Mouse (Mus musculus): ENCODE data around the gene Elmo1.
"Not testable (repeated sequence)": the region's sequence is repeated elsewhere in the genome, so short reads cannot be mapped to it uniquely, and the experiment has no call there.

Elmo1 gene

DNA sequence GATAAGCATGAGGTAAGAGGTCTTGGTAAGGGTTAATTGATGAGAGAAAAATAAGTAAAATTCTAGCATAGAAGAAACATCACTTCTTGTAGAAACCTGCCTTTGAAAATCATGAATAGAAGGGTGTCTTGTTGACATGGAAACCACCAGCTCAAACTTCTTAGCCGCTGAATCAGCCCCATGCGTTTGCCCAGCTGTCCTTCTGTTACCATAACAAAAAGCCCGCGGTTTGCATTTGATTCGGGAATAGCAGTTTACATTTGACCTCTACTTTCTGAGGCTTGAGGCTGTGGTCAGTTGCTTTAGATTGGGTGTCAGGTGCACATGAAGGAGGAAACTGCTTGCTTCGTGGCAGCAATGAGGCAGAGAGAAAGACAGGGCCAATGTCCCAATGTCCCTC is 509.9 kb downstream of the Elmo1 start:
- peak; percentile 41 for DNase-seq (ENCODE audit: low read depth, low spot score)

DNA sequence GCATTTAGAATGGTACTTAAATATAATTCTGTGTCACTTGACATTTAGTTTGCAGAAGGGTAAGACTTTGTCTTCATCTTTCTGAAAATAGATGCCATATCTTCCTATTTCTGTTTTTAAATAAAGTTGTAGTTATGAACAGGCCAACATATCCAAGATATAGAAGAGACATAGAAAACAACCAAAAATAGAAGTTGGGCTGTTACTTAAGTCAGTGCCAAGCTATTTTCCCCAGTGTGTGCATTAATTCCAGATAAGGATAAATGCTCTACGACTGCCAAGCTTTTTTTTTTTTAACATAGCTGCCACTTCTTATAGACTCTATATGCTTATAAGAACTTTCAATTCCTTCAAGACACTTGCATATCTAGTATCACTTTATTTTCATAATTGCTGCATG is 511.0 kb downstream of the Elmo1 start:
- no peak for DNase-seq (ENCODE audit: low read depth, low spot score)

DNA sequence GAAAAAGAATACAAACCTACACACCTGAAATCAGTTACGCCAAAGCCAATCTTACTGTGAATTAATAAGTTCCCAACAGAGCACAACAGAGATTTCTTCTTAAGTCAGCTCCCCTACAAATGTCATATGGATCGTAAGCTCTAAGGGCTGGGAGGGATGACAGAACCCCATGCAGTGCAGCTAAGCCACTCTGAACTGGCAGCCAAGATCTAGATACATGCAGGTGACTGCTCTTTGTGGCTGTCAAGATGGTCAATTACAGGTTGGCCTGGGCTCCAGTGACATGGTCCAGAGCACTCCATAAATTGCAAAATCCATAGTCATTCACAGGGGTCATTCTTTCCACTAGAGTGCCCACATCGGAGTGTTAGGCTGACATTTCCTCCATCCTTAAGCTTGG is 516.5 kb downstream of the Elmo1 start:
- no peak for DNase-seq (ENCODE audit: low read depth, low spot score)

DNA sequence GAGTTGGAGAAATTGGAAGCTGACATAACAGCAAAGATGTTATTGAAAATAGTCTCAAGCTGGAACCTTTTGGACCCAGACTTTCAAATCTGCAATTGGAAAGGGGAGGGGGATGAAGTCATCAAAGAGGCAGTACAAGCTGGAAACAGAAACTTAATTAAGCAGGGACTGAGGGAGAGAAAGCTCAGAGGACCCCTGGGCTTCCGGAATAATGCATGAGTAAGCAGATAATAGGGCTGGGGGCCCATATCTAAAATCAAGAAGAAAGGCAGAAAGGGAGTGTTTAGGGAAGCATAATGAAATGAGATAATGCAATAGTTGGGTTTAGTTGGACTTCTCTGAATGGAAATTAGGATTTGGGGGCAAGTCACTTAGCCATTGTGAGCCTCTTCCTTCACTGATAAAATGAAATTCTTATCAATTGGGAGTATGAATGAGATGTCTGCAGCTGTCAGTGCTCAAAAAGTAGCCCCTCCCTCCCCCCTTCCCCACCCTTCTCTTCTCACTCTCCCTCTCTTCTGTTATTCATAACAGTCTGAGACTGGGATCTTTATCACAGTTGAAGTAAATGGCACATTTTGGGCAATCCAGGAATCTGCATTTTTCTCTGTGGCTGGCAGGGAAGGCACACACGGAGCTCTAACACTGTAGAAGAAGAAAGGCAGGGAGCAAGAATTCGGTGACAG is 518.8 kb downstream of the Elmo1 start:
- no peak for DNase-seq (ENCODE audit: low read depth, low spot score)

DNA sequence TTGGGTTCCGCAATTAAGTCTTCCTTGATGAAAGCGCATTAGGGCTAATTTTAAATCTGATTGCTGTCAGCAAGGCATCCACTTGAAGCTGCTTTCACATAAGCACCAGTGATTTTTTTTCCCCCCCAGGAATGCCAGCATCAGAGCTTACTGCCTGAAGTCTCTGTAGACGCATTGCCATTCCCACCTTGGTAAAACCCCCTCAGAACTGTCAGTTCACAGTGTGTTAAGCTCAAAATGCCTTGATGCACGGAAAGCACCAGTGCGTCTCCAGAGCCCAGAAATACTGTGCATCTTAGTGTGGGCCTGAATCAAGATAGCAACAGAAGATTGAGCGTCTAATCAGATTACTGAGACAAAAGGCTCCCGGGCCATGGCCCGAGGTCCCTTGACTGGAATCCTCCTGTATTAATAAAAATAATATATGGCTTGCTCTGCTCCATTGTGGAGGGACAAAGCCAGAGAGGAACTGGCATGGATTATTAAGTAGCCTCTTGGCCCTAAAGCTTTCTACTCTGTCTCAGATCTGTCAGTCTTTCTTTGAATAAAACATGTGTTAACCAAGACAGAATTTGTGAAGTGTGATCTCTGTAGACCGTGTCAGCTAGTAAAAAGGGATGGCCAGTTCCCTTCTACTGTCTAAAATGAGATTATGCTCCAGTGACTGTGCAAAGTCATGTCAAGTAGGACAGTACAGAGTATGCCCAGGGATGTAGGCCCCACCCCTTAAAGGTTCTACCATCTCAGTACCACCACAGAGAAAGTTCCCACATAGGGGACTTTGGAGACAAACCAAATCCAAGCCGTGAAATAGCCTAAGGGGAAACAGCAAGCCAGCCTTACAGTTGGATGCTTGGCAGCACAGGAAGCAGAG is 525.4 kb downstream of the Elmo1 start:
- no peak for DNase-seq (ENCODE audit: low read depth, low spot score)

DNA sequence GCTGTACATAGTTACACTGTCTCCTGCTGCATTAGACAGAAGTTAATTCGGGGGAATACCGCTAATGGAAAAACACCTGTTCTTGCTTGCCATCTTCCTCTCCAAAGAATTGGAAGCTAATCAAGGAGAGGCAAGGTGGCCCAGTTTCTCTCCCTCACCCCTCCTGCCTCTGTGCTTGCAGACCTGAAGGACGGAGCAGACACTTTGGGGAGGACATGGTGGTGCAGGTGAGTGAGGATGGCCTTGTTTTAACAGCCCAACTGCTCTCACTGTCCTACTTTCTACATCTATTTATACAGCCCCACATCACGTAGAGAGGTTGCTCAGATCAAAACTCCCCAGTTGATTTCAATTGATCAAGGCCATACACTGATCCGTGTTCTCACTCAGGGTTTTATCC is 529.5 kb downstream of the Elmo1 start:
- DNase-seq (ENCODE audit: low read depth, low spot score) = no peak

DNA sequence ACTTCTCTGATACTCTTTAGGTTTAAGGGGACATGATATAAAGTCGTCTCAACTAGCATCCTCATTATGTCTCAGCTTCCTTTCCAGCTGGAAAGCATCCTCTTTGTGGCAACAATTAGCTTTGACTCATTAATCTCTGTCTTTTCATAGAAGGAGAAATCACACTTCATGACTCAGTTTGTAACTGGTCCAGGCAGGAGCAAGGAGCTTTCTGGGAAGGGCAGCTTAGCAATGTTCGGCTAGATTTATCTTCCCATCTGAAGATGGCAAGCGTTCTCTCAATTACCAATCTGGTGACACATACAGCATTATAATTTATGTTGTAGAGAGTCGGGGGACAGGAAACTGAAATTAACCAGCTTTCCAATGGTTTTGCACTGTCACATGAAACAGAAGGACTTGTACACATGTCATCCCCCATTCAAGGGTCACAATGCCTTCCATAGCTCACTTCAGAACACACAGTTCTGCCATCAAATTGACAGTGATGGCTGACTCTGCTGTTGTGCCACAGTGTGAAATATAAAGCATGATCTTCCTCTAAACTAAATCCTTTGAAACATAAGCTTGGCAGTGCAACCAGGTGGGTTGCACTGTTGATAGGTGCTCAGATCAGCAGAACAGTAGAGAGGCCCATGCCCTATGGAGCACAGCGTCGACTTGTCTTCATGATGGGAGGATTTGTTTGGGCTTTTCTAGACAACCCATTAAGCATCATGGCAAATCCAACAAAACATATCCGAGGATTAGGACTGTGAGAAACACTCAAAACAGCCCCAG is 532.9 kb downstream of the Elmo1 start:
- DNase-seq (ENCODE audit: low read depth, low spot score) = no peak

DNA sequence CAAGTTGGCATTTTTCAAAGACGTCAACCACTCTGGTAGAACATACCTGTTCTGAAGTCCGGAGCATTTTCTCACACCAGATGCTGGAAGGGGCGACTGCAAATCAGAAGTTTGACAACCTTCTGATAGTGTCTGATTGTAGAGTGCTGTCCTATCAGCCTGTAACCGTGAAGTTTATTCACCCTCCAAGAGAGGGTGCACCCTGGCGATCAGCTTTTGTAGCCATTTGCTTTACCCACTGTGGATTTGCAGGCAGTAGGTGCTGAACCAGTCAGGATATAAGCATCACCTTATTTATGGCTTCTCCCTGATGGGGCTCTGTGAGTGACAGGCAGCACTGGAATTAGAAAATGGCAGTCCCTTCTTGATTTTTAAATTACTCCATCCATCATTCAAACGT is 537.4 kb downstream of the Elmo1 start:
- peak; percentile 60 for DNase-seq (ENCODE audit: low read depth, low spot score)

DNA sequence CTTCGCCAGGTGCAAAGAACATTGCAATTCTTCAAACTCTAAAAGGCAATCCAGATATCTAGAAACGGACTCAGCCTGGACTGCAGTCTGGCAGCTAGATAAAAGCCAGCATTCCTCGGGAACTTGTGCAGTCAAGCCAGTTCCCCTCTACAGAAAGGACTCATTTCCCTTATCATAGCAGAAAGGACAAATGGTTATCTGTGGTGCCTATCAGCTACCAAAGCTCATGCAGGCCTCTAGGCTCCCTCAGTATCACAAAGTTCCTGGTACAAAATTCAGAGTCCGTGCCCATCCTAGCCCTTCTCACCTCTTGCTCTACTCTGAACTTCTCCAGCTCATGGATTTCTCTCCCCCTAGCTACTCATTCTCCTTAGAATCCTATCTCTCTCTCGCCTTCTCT is 542.1 kb downstream of the Elmo1 start:
- DNase-seq (ENCODE audit: low read depth, low spot score) = no peak

DNA sequence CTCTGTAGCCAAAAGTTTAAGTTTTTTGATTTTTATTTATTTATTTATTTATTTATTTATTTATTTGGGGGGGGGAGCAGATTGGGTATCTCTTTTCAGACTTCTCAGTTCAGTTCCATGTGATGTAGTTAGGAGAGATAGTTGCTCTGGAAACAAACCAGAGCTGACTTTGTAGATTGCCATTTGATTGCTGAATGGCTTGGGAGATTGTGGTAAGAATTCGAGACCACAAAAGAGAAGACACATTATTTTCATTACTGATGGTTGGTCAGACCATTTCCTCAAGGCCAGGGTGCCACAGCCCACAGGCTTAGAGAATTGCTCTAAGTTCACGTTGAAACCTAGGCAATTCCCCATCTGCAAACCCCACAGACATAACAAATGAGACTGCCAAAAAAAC is 544.3 kb downstream of the Elmo1 start:
- DNase-seq (ENCODE audit: low read depth, low spot score) = not testable (repeated sequence)

DNA sequence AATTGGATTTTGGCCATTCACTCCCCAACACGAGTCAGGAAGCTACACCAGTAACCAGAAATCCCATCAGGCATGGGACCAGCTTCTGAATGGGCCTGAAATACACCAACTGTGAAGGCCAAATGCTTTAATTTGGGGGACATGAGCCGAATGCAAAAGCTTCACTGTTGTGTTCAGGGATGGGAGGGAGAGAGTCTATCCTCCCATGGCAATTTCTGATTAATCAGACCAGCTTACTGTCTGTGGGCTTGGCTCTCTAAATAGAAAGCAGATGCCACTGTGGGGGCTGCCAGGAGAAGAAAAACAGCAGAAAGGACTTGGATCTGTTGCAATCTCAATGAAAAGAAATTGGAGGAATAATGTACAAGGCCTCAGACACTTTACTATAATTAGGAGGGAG is 545.2 kb downstream of the Elmo1 start:
- DNase-seq (ENCODE audit: low read depth, low spot score) = no peak

Measured in ES-CJ7 (cell line).